Mouse (Mus musculus) 3134 (cell line): ENCODE data around the gene Chodl.
A peak's percentile ranks its signal among the peaks of the same experiment; 100 is the strongest.

Experiments used
- DNase-seq: peaks from one replicate; pipeline ENCODE4 v3.0.0-alpha.2; 2011; ENCODE audit warnings: low spot score; ENCODE audit not compliant: insufficient read length; ENCODE audit errors: extremely low read depth

Chodl gene

DNA sequence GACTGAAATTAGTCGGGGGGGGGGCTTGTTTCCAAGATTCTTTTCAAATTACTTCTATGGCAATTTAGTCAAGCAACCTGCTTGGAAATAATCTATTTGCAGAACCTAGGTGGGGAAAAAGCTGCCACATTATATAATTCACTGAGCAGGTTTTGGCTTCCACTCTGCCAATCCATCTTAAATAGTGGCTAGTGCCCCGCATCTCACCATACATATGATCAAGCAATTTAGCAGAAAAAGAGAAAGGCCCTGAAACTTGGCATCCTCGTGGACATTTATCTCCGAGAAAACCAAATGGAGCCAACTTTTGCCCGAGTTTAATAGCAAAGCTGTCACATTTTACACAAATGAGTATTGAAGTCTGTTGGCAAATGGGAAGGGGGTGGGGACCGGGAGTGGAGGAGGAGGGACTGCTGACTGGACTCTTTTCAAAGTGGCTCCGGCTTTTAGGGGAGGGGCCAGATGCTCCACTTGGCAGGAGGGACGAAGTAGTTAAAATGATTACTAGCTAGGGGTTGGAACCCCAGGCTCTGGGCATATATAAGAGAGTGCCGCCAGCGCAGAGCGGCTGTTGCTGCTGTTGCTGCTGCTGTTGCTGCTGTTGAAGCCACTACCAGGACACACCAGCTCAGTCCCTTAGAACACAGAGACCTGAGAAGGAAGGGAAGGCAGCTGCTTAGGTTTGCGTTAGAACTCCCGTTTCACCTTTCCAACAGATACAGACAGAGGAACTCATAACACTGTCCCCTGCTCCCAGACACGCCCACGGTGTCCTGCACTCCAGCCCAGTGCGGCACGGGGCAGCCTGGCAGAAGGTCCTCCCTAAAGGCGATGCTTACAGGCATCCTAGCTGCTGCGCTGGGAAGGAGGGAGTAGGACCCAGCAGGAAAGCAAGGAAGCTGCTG is at the start of gene Chodl:
Chodl (plus strand) TSS at position 567 of the 905 bp plus-strand sequence.
- peak; percentile 6 for DNase-seq

DNA sequence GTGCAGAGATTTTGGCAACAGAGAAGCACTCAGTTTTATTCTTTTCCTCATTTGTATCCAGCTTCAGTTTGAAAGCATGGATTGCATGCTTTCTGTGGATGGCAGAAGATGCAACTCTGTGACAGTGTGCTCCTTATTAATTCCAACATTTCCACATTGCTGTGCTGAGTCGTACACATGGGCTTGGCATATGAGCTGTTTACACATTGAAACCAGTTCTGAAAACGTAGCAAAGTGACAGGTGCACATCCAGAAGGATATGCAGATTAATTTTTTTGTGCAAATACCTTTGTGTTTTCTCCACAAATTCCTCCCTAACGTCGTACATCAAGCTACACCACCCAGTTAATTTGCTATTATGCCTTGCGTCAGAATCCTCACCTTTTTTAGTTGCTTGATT is 8.1 kb upstream of the Chodl start:
- DNase-seq, result no peak

DNA sequence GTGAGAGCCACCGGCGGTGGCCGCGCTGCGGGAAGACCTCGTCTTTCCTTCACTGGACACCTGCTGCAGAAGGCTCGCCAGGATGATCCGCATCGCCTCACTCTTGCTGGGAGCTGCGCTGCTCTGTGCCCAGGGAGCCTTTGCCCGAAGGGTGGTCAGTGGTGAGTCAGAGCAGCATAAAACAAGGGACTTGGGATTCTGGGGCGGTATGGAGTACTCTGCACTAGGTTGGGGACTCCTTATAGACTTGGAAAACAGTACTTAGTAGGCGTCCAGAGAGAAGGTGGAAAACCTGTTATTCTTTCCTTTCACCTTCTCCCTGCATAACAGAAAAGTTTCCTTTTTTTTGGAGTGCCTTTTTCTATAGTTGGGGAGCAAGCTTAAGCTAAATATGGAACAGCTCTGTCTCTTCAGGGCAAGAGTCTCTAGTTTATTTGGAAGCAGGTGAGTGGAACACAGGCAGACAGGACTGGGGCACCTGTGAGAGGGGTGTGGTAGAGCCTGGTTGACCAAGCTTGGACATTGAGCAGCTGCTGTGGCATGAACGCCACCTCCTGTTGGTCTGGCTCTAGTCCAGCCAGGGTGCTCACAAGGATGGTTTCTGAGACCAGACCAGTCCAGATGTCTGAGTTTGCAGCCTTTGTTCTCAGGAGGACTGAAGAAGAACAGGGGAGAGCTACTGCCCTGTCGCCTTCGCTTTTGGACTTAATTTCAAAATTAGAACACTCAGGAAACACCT is 708 bp downstream of the Chodl start:
- DNase-seq, result peak; percentile 5

DNA sequence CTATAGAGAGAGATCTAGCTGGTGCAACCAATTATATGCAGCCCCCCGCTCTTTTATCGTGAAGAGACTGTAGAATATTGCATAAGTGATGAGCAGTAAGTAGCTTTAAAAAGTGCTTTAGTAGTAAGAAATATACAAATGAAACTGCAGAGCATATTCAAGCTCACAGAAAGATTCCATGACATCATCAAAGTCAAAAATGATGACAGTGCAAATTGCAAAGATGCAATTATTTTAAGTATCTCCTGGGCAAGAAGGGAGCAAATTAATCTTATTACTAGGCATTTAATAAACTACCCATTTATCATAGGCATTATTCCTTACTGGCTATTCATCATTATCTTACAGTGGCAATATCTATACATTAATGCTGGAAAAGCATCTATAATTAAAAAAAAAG is 3.5 kb downstream of the Chodl start:
- no peak for DNase-seq

DNA sequence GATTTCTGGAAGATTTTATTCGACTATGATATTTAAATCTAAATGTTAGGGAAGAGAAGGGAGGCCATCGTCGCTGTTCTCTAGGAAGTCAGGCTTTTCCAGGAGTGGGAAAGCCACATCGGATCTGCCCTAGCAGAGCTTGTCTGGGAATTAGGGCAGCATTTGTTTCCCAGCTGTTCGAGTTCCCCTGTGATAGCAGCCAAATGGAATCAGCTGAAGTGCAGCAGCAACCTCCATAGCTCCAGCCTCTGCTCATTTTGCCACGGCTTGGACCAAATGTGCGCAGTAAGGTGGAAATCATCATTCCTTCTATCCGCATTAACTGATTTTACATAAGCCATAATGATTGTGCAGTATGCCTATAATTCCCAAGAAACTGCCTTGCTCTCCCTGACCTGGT is 7.0 kb downstream of the Chodl start:
- DNase-seq, result no peak

DNA sequence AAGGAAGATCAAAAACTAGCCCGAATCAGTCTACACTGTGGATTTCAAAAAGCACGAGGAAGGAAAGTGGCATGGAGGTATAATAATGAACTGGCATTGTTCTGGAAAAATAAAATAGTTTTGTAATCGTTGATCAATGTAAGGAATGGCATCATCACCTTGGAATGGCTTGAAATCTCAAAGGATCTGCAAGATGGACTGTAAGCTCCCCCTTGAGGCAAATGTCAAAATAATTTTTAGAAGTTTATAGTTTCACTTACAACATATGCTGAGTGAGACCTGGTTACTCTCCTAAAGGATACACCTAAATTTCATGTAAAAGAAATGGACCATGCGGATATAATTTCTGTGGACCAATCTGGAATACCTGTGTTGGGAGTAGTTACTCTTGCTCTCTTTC is 19.6 kb downstream of the Chodl start:
- DNase-seq, result no peak

DNA sequence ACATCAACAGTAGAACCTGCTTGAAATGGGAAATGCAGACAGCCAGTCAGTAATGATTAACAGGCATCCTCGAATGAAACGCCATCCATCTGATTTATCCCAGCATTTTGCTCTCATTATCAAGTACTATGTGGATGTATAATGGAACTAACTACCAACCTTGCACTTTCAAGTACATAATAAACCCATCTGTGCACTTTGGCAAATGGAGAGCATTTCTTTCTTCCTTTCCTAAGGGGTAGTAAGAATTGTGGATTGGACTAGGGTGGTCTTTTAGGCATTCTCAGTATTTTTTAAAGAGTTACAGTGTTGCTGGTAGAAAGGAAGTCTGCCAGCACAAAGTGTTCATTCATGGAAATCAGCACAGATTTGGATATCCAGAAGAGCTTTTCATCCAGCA is 26.7 kb downstream of the Chodl start:
- no peak for DNase-seq

DNA sequence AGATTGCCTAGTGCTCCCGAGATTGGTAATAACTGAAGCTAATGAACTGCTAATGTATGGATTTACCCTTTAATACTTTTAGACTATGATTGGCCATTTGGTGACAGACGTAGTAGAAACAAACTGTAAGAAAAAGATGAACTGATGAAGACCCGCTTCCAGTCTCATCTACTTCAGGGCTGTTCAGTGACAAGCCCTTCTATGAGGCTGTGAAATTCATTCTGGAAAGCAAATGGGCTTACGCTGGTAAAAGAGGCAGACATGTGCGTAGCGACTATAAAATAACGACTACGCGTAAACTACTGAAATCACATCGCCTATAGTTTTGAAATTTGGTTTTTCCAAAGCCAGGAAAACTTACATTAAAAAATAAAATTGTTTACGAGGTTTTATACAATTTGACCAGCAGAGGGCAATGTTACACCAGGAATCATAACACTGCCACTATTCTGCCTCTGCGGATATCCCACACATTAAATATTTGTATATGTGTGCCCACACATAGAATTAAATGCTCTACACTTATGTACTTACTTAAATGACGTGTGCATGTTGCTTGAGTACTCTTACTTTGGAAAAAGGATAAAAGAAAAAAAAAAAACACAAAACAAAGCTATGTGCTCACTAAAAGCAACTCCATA is 38.5 kb downstream of the Chodl start:
- no peak for DNase-seq

DNA sequence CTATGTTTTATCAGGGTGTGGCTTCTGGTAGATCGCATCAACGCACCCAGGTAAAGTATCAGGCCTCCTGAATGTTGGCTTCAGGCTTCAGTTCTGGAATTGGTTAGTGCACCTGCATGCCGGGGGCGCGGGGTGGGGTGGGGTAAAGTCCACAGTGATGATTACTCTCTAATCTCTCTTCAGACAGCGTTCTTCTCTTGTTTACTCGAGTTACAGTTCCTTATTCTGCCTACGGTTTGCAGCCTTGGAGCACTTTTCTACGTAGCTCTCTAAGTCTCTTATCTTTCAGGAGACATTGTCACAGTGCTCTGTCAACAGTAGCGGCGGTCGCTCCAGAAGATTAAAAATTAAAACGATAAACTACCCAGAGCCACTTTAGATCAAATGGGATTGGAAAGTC is 43.4 kb downstream of the Chodl start:
- DNase-seq, result no peak

DNA sequence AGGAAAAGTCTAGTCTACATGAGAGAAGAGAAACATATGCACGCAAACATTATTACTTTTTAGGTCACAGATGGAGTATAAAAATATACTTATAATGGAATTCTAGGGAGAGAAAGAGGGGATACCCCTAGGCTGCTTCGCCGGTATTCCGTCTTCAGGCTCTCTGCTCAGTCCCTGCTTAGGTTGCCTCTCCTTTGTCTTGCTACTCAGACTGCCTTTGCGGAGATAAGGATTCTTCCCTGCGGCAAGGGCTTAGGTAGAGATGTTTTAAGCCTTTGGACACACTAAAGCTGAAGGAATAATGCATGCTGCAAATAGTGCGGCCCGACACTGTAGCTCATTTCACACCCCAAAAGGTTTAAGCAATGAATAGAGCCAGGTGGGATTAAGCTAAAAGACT is 45.6 kb downstream of the Chodl start:
- DNase-seq, result no peak
